Mouse (Mus musculus) heart, adult 2 months (tissue): ENCODE measurements around the gene Sf3b6. TPM values are rescaled to one million over a fixed set of nuclear protein-coding genes. Genes with fewer than 3 reads are reported as not detected.

Experiments
- DNase-seq, 2 experiments: peaks; one replicate each; pipeline ENCODE4 v3.0.0; 2021
- H3K27ac ChIP-seq: fragments of 200-600 bp; 2 replicates; pipeline ENCODE4 v1.8.1; 2022
- H3K27me3 ChIP-seq: fragments of 200-500 bp; 2 replicates; pipeline ENCODE4 v1.6.1; 2012; ENCODE audit warnings: mild to moderate bottlenecking, low read length, inconsistent platforms, mixed read lengths; ENCODE audit not compliant: control insufficient read depth, insufficient read depth
- H3K36me3 ChIP-seq: fragments of 200-500 bp; 2 replicates; pipeline ENCODE4 v1.6.1; 2012; ENCODE audit warnings: low read length, inconsistent platforms; ENCODE audit not compliant: control insufficient read depth, insufficient read depth
- H3K4me1 ChIP-seq: fragments of 200-500 bp; 2 replicates; pipeline ENCODE4 v1.6.1; 2011; ENCODE audit warnings: low read length; ENCODE audit not compliant: control insufficient read depth, insufficient read depth
- H3K4me3 ChIP-seq: fragments of 200-600 bp; 2 replicates; pipeline ENCODE4 v1.8.1; 2022
- H3K79me2 ChIP-seq: fragments of 200-500 bp; replicated peaks from 2 replicates; pipeline ENCODE4 v1.6.1; 2012; ENCODE audit warnings: mild to moderate bottlenecking, inconsistent platforms, low read length, moderate library complexity, mixed read lengths; ENCODE audit not compliant: control insufficient read depth, insufficient read depth
- H3K9ac ChIP-seq: fragments of 200-500 bp; 2 replicates; pipeline ENCODE4 v1.6.1; 2012; ENCODE audit warnings: low read depth, mild to moderate bottlenecking, control low read depth, inconsistent platforms, low read length, mixed read lengths
- CTCF ChIP-seq: fragments of 200-600 bp; IDR thresholded peaks from 2 replicates; pipeline ENCODE4 v1.8.1; 2022; ENCODE audit warnings: antibody characterized with exemption, mild to moderate bottlenecking, moderate library complexity
- EP300 ChIP-seq: fragments of 200-500 bp; IDR thresholded peaks from 2 replicates; pipeline ENCODE4 v1.6.1; 2011; ENCODE audit warnings: low read depth, low read length, control low read depth; ENCODE audit not compliant: insufficient read depth
- POLR2A ChIP-seq: fragments of 200-500 bp; IDR thresholded peaks from 2 replicates; pipeline ENCODE4 v1.6.1; 2011; ENCODE audit warnings: mild to moderate bottlenecking, low read depth, low read length, control low read depth; ENCODE audit not compliant: insufficient read depth
- WGBS: fragments of 180-500 bp; shearing (Covaris S2); methylation state at CpG from one replicate; pipeline ENCODE4 v1.1.7; 2018; 5-methylcytosine and 5-hydroxymethylcytosine counted together
- intact Hi-C: fragments of 180-260 bp; cut with DNase I; formaldehyde crosslinking; loops from one replicate; pipeline ENCODE4 v1.15.1; 2025
- long read RNA-seq: library from polyadenylated mRNA; stranded (forward); transcript quantifications from one replicate; pipeline ENCODE4 v2.0.0, GENCODE M21; 2021
- polyA plus RNA-seq: library from polyadenylated mRNA; depleted of rRNA; stranded (reverse); fragments of >200 nt; gene quantifications from 2 replicates; pipeline ENCODE4 v1.2.3, GENCODE M21; 2012; rRNA removed
- total RNA-seq, 2 experiments: library from RNA; stranded (reverse); gene quantifications; 2 replicates each; pipeline ENCODE4 v1.2.3; 2021

The Sf3b6 gene
- 10 to 100 TPM; 42.0 to 42.8 TPM for total RNA-seq
- polyA plus RNA-seq = 31.5 and 46.8 TPM in 2 replicates
- long read RNA-seq, transcript Sf3b6-202 (2 exons, 455 nt) = minor isoform, 5 of 19 reads
- long read RNA-seq, transcript Sf3b6-201 (4 exons, 1,180 nt) = major isoform, 13 of 19 reads
- long read RNA-seq, partial matches to known transcripts = 0 of 19 reads
- long read RNA-seq, other reads (novel, unspliced or antisense) = 1 of 19 reads

DNA sequence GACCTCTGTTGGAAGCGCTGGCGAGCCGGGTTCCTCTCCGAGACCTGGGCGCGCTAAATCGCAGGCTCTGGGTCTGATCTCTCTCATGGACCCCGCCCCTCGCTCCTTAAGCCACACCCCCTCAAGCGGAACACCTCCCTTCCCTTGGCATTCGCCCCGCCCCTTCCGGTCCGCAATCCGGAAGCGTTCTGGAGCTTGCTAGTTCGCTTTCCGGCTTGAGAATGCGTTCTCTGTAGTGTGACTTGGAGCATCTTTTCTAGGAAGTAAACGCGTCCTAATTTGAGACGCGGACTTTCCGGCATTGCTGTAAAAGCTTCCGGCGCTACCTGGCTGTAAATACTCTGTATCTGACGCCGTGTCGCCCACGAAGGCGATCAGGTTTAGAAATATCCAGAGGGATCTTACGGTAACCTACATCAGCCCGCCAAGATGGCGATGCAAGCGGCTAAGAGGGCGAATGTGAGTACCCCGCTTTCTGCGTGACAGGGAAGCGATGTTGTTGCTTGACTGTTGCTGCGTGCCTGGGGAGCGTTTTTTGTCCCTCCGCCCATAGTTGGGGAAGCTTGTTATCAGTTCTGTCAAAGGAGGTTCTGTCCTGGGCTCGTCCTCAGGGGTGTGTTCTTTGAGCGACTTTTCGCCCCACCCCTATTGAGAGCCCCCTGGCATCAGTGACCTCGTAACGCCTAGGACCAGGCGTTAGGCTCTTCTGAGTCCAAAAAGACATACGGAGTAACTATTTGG is at the start of gene Sf3b6:
Gene Sf3b6, plus strand, starts transcription at position 184 of the 741 bp plus-strand sequence.
- 0 out of 2 replicates have a peak, but pooled peaks have one; percentile 8 for TF ChIP-seq EP300
- no peak for TF ChIP-seq CTCF
- peak; percentile 89 for TF ChIP-seq POLR2A
- no peaks in the 10 kb centered on the region; the same call in none of the 2 replicates for H3K4me1 ChIP-seq
- no peaks in the 10 kb centered on the region for H3K79me2 ChIP-seq
- WGBS = under 1% methylated on average over 49 of the region's 49 CpGs
- peak within 1 kb of the TSS; percentile 69 for H3K4me3 ChIP-seq
- intact Hi-C loops = loop anchor here (1.0 to 5.0 kb wide), 4 partner anchors 26 to 220 kb away; partner anchors contain the start of genes Atad2b, Fam228b, Pfn4 and Wdcp
- peak within 1 kb of the TSS; percentile 90 for H3K27ac ChIP-seq
- no peaks in the 10 kb centered on the region; the same call in none of the 2 replicates for H3K36me3 ChIP-seq
- DNase-seq = peak; percentile 98 to 99
- no peaks in the 10 kb centered on the region for H3K27me3 ChIP-seq
- H3K9ac ChIP-seq = peak within 1 kb of the TSS; percentile 83

DNA sequence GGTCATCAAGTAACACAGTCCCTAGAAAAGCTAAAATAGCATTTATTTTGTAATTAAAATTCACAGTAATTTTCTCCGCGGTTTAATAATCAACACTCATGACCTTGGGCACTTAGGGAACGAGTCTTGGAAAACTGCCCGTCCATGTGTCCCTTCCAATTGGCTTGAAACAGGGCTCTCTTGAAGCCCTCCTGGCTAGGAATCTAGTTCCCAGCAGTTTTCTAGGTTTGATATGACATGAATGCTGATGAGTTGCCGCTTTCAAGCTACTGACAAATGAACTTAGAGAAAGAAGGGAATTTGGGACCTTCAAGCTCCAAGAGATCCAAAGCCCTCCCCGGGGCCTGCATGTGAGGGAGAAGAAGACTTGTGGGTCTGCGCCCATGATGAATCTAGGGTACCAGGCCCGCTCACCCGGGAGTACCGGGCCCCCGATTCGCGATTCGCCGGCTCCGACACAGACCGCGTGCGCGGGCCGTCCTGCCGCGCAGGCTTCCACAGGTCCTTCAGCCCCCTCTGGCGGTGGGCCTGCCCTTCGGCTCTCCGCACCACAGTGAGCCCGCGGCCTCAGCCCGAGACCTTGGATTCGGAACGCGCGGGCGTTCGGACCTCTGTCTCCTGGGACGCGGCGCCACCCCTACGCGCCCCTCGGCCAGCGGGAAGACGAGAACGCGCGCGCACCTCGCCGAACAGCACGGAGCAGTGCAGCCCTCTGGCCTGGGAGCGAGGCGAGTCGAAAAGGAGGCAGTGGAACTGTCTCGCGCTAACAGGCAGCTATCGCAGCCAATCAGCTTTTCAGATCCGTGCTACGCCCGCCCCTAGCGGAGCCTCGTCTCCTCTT is 48.6 kb upstream of the Sf3b6 start, which contains the start of the genes Pfn4 and Fam228b:
Gene Pfn4, plus strand, starts transcription at position 531 of the 841 bp plus-strand sequence.
Gene Fam228b, minus strand, starts transcription at position 776 of the 841 bp plus-strand sequence.
- peak; percentile 97 to 99 for DNase-seq
- TF ChIP-seq POLR2A (peak; percentile 53; the same call in 1 of the 2 replicates), EP300 (no peak), CTCF (peak; percentile 98)
- H3K4me1 ChIP-seq = no peaks in the 10 kb centered on the region; the same call in 1 of the 2 replicates
- H3K9ac ChIP-seq = peak within 1 kb of the TSS; percentile 90
- intact Hi-C loops = loop anchor here (5.0 kb wide), 4 partner anchors 49 to 204 kb away; partner anchors contain the start of genes Atad2b and Sf3b6
- H3K27ac ChIP-seq = peak within 1 kb of the TSS; percentile 77
- no peaks in the 10 kb centered on the region for H3K27me3 ChIP-seq
- H3K4me3 ChIP-seq = peak within 1 kb of the TSS; percentile 69
- no peaks in the 10 kb centered on the region for H3K36me3 ChIP-seq
- WGBS = 3% methylated on average over 59 of the region's 61 CpGs
- H3K79me2 ChIP-seq = no peaks in the 10 kb centered on the region

GRCm38 (mm10) chr12:4769333-4769723 is 48.0 kb upstream of the Sf3b6 start:
- Histone ChIP-seq H3K27me3 (no peaks in the 10 kb centered on the region), H3K27ac (peak overlapping the region; percentile 77), H3K9ac (peak overlapping the region; percentile 39; the same call in 1 of the 2 replicates), H3K36me3 (no peaks in the 10 kb centered on the region), H3K4me3 (peak overlapping the region; percentile 69), H3K79me2 (no peaks in the 10 kb centered on the region), H3K4me1 (no peaks in the 10 kb centered on the region; the same call in 1 of the 2 replicates)
- TF ChIP-seq CTCF (no peak), EP300 (no peak), POLR2A (no peak)
- WGBS = 19% methylated on average over 13 of the region's 13 CpGs
- intact Hi-C loops = loop anchor here (5.0 kb wide), 4 partner anchors 48 to 203 kb away; partner anchors contain the start of genes Atad2b and Sf3b6
- DNase-seq = no peak

DNA sequence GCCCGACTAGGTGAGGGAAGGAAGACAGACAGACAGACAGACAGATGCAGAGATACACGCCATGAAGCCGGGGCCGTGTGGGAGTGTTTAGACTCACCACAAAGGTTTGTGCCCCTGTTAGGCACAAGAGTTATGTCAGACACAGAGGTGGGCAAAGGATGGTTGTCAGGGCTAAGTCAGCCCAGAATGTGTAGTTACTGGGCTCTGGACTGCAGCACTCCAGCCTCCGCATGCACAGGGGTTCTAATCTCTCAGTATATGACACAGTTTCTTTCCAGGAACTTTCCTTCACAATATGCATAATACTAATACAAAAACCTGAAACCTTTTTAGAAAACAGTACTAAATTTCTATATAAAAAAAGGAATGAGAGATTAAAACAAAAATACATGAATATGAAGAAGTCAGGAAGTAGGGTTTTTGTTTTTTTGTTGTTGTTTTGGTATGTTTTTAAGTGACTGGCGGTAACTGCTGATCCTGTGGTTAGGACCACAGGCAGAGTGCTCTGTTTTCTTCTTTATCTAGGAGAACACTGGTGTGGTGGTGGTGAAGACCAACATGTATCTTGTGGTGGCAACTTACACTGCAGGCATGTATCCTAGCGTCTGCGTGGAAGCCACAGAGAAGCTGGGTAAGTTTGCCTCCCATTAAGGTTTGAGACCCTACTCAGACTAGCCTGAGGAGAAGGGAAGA is 42.3 kb upstream of the Sf3b6 start:
- DNase-seq = no peak
- no peak for TF ChIP-seq POLR2A
- no peak for TF ChIP-seq EP300
- TF ChIP-seq CTCF = no peak
- intact Hi-C loops = no loop called here
- no peak overlapping the region for H3K9ac ChIP-seq
- no peaks in the 10 kb centered on the region for H3K36me3 ChIP-seq
- H3K4me1 ChIP-seq = no peaks in the 10 kb centered on the region
- no peak overlapping the region for H3K4me3 ChIP-seq
- WGBS = 87% methylated on average over 8 of the region's 8 CpGs
- H3K79me2 ChIP-seq = no peaks in the 10 kb centered on the region
- H3K27me3 ChIP-seq = no peaks in the 10 kb centered on the region
- no peak overlapping the region for H3K27ac ChIP-seq

DNA sequence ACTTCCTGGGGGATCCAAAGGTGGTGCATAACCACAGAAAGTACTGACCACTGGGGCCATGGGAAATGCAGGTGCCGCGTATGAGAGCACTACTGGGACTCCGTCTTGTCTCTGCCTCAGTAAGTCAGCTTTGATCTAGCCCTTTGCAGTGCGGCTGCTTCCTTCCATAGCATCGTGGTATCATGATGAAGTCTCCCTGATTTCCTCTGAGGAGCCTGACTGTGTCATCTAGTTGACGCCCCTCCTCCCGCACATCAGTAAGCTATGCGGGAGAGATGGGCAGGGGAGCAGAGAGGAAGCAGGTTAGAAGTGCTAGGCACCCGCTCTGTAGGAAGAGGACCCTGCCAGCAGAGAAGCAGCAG is 41.8 kb upstream of the Sf3b6 start:
- no peak for DNase-seq
- intact Hi-C loops = no loop called here
- no peaks in the 10 kb centered on the region for H3K79me2 ChIP-seq

More for the DNA sequence above, 41.8 kb upstream of the Sf3b6 start:
- 63% methylated on average over 9 of the region's 9 CpGs for WGBS
- no peak overlapping the region for H3K27ac ChIP-seq
- H3K36me3 ChIP-seq = no peaks in the 10 kb centered on the region
- H3K9ac ChIP-seq = no peak overlapping the region
- TF ChIP-seq EP300 = no peak
- no peak overlapping the region for H3K4me3 ChIP-seq
- H3K4me1 ChIP-seq = no peaks in the 10 kb centered on the region
- H3K27me3 ChIP-seq = no peaks in the 10 kb centered on the region
